Mouse (Mus musculus) left cerebral cortex, postnatal 10 days (tissue): ENCODE measurements around the gene Lrfn4. TPM values are rescaled to one million over a fixed set of nuclear protein-coding genes. Genes with fewer than 3 reads are reported as not detected.

ENCODE experiments used
- DNase-seq, 2 experiments: peaks; one replicate each; pipeline ENCODE4 v3.0.0; 2021 to 2022; ENCODE audit warnings: low spot score in 2 of 2, mixed read lengths in 1 of 2; ENCODE audit errors: extremely low spot score in 1 of 2
- intact Hi-C: fragments of 180-260 bp; cut with DNase I; formaldehyde crosslinking; loops from one replicate; pipeline ENCODE4 v1.15.1; 2025
- microRNA-seq: library from miRNA; unstranded; fragments of <30 nt; microRNA quantifications from one replicate; pipeline ENCODE4 v1.2.0, GENCODE M21; 2022
- total RNA-seq, 2 experiments: library from RNA; stranded (reverse); gene quantifications; 2 replicates each; pipeline ENCODE4 v1.2.3; 2021

Gene Lrfn4
- total RNA-seq, 2 experiments from 2014 or later, result 73.7 to 76.1 TPM

DNA sequence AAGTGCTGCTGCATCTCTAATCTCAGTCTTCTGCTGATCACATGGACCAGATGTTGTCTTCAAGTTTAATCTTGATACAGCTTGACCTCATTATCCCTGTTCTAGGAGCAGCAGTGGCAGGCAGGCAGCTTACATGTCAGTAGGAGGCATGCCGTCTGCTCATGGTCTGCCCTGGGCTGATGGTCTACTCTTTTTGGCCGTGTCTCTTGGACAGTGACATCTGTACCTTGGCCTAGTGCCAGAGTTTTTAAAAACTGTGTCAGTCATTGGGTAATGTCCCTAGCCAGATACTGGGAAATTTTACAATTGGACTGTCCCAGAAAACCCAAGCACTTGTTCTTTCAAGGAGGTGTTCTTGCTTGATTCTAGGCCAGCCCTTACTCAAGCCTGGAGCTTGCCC, 36.7 kb downstream of the Lrfn4 start:
- intact Hi-C loops, result no loop called here
- no peak for DNase-seq

DNA sequence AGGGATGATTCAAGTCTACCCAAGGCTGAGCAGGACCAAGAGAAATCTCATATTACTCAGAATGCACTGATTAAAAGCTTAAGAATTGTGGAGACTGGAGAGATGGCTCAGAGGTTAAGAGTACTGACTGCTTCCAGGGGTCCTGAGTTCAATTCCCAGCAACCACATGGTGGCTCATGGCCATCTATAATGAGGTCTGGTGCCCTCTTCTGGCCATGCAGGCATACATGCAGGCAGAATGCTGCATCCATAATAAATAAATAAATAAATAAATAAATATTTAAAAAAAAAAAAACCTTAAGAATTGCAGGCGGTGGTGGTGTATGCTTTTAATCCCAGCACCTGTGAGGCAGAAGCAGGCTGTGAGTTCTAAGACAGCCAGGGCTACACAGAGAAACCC, 42.2 kb downstream of the Lrfn4 start:
- no peak for DNase-seq
- intact Hi-C loops, result no loop called here

DNA sequence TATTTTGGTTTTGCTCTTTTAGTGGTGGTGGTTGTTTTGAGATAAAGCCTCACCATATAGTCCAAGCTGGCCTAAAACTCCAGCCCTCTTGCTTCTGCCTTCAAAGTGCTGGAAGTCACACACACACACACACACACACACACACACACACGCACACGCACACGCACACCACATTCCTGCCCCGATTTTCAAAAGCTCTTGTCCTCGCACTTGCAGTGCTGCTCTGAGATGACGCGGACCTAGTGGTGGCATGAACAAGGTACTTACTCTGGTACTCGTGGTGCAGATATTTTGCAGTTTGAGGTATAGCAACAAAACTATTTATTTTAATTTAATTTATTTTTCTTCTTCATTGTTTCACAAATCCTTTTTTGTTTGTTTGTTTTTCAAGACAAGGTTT, 43.0 kb downstream of the Lrfn4 start:
- intact Hi-C loops, result no loop called here
- DNase-seq, result no peak

GRCm38 (mm10) chr19:4572061-4572460, 43.4 kb downstream of the Lrfn4 start:
- no peak for DNase-seq
- intact Hi-C loops, result no loop called here

DNA sequence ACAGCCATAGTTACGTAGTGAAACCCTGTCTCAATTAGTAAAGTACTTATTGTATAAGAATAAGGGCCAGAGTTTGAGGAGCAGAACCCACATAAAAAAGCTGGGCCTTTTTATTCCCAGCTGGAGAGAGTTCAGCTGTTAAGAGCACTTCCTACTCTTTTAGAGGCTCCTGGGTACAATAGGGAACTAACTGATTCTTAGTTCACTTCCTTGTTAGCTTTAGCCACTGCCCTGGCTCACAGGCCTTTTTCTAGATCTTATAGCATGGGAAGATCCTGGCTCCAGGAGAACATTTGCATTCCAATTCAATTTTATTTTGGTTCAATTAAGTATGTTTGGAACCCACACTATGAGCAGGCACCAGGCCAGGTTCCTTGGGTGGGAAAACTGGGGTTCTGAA, 43.8 kb downstream of the Lrfn4 start:
- intact Hi-C loops, result no loop called here
- no peak for DNase-seq

GRCm38 (mm10) chr19:4570815-4571214, 44.7 kb downstream of the Lrfn4 start:
- intact Hi-C loops, result no loop called here

DNA sequence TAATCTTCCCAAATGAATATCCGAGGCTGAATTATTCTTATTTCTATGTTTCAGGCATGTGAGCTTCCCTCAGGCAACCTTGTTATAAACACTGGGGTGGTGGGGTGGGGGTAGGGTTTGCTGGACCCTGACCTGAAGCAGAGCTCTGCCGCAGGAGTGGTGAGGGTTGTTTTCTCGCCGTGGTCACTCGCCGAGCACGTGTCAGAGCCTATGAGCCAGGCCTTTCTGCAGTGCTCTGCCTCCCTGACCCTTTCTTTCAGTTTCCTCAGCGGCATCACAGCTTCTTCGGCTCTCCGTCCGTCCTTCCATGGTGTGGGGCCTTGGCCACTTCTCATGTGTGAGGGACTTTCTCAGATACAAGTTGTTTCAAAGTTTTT, 45.2 kb downstream of the Lrfn4 start:
- no peak for DNase-seq
- intact Hi-C loops, result no loop called here

More at GRCm38 (mm10) chr19:4570815-4571214, 44.7 kb downstream of the Lrfn4 start:
- DNase-seq, result no peak

GRCm38 (mm10) chr19:4569356-4570236, 45.9 kb downstream of the Lrfn4 start:
- intact Hi-C loops, result no loop called here
- DNase-seq, result no peak

- no peak for DNase-seq
- intact Hi-C loops, result no loop called here
Observed at GRCm38 (mm10) chr19:4568832-4569231, 46.6 kb downstream of the Lrfn4 start.

GRCm38 (mm10) chr19:4567665-4568064, 47.8 kb downstream of the Lrfn4 start:
- no peak for DNase-seq
- intact Hi-C loops, result no loop called here

- intact Hi-C loops, result no loop called here
- DNase-seq, result no peak
Observed at GRCm38 (mm10) chr19:4566880-4567279, 48.6 kb downstream of the Lrfn4 start.

- DNase-seq, result no peak
Observed at GRCm38 (mm10) chr19:4565678-4566077, 49.8 kb downstream of the Lrfn4 start.

More at GRCm38 (mm10) chr19:4565678-4566077, 49.8 kb downstream of the Lrfn4 start:
- intact Hi-C loops, result no loop called here

Small RNAs within 50 kb of the gene (microRNA-seq; reads per million reads assigned to microRNA genes)
- 9.5 reads per million, percentile 30 among the genes with 10 or more reads in this experiment for gene Mir6986

Other genes starting within 250 kb of the Lrfn4 start
- gene Kdm2a, start 217.4 kb downstream of the Lrfn4 start, total RNA-seq, result 10 to 100 TPM; 66.6 to 67.3 TPM
- gene Rhod, start 176.2 kb downstream of the Lrfn4 start, total RNA-seq, result 1 to 10 TPM in 1 of 2 experiments, under 1 TPM in 1; 0.95 to 1.7 TPM
- gene Syt12, start 138.2 kb downstream of the Lrfn4 start, total RNA-seq, result 10 to 100 TPM; 13.3 to 16.6 TPM
- gene 2010003K11Rik, start 117.1 kb downstream of the Lrfn4 start, total RNA-seq, result not detected
- gene Pcx, start 105.2 kb downstream of the Lrfn4 start, total RNA-seq, result 10 to 100 TPM; 46.8 to 50.8 TPM
- 10 to 100 TPM; 19.6 to 21.4 TPM for gene Rce1, start 10.0 kb upstream of the Lrfn4 start, total RNA-seq
- 1 to 10 TPM; 2.7 to 3.0 TPM for gene Gm960, start 83.0 kb upstream of the Lrfn4 start, total RNA-seq
- gene Sptbn2, start 95.5 kb upstream of the Lrfn4 start, total RNA-seq, result 100 to 1,000 TPM; 553 to 622 TPM
- gene Rbm4b, start 140.8 kb upstream of the Lrfn4 start, total RNA-seq, result 10 to 100 TPM; 12.4 to 14.2 TPM
- 10 to 100 TPM; 68.0 to 68.9 TPM for gene Rbm4, start 178.2 kb upstream of the Lrfn4 start, total RNA-seq
- 10 to 100 TPM; 16.0 to 16.2 TPM for gene Gm21992, start 195.9 kb upstream of the Lrfn4 start, total RNA-seq
- 10 to 100 TPM; 52.7 to 57.0 TPM for gene Rbm14, start 196.0 kb upstream of the Lrfn4 start, total RNA-seq
- gene Ccs, start 223.7 kb upstream of the Lrfn4 start, total RNA-seq, result 10 to 100 TPM; 37.4 to 38.6 TPM
- gene Ccdc87, start 223.7 kb upstream of the Lrfn4 start, total RNA-seq, result 1 to 10 TPM; 2.4 to 2.9 TPM
- gene Ctsf, start 239.5 kb upstream of the Lrfn4 start, total RNA-seq, result 100 to 1,000 TPM in 1 of 2 experiments, 10 to 100 TPM in 1; 99.2 to 106 TPM